Mouse (Mus musculus) liver, adult 2 months (tissue): ENCODE results near the gene Prol1.
"Not testable (repeated sequence)": the region's sequence is repeated elsewhere in the genome, so short reads cannot be mapped to it uniquely, and the experiment has no call there.

Experiments
- CTCF ChIP-seq: fragments of 200-500 bp; IDR thresholded peaks from 2 replicates; pipeline ENCODE4 v1.5.1; 2011; ENCODE audit warnings: low read depth, low read length, control low read depth
- POLR2A ChIP-seq: fragments of 200-500 bp; IDR thresholded peaks from 2 replicates; pipeline ENCODE4 v1.6.1; 2011; ENCODE audit warnings: low read length, control low read depth; ENCODE audit not compliant: insufficient read depth; ENCODE audit errors: extremely low read depth

- TF ChIP-seq CTCF, POLR2A: not testable (repeated sequence)
These were observed 31.4 kb downstream of the Prol1 start for GRCm38 (mm10) chr5:88348533-88348932.
